Mouse (Mus musculus): ENCODE data around the gene Rfx8.
"Not testable (repeated sequence)": the region's sequence is repeated elsewhere in the genome, so short reads cannot be mapped to it uniquely, and the experiment has no call there.

Gene Rfx8

GRCm38 (mm10) chr1:39691974-39692373 is 28.8 kb downstream of the Rfx8 start:
- DNase-seq (ENCODE audit: low read depth, low spot score): no peak

- DNase-seq (ENCODE audit: low read depth, low spot score): no peak
Measured at GRCm38 (mm10) chr1:39691061-39691460, 29.7 kb downstream of the Rfx8 start.

- DNase-seq (ENCODE audit: low read depth, low spot score): no peak
Measured at GRCm38 (mm10) chr1:39688573-39688972, 32.2 kb downstream of the Rfx8 start.

- no peak for DNase-seq (ENCODE audit: low read depth, low spot score)
Measured at GRCm38 (mm10) chr1:39687279-39687678, 33.5 kb downstream of the Rfx8 start.

- no peak for DNase-seq (ENCODE audit: low read depth, low spot score)
Measured at GRCm38 (mm10) chr1:39685841-39686240, 35.0 kb downstream of the Rfx8 start.

- DNase-seq (ENCODE audit: low read depth, low spot score): no peak
Measured at GRCm38 (mm10) chr1:39681638-39682037, 39.2 kb downstream of the Rfx8 start.

GRCm38 (mm10) chr1:39680546-39680945 is 40.3 kb downstream of the Rfx8 start:
- no peak for DNase-seq (ENCODE audit: low read depth, low spot score)

GRCm38 (mm10) chr1:39678883-39679282 is 41.9 kb downstream of the Rfx8 start:
- DNase-seq (ENCODE audit: low read depth, low spot score): no peak

GRCm38 (mm10) chr1:39676221-39676876 is 44.4 kb downstream of the Rfx8 start:
- DNase-seq (ENCODE audit: low read depth, low spot score): no peak

GRCm38 (mm10) chr1:39672362-39673105 is 48.3 kb downstream of the Rfx8 start:
- no peak for DNase-seq (ENCODE audit: low read depth, low spot score)

GRCm38 (mm10) chr1:39670211-39670935 is 50.4 kb downstream of the Rfx8 start:
- DNase-seq (ENCODE audit: low read depth, low spot score): no peak

- no peak for DNase-seq (ENCODE audit: low read depth, low spot score)
Measured at GRCm38 (mm10) chr1:39666751-39667252, 54.0 kb downstream of the Rfx8 start.

GRCm38 (mm10) chr1:39664039-39664625 is 56.7 kb downstream of the Rfx8 start:
- DNase-seq (ENCODE audit: low read depth, low spot score): no peak

- no peak for DNase-seq (ENCODE audit: low read depth, low spot score)
Measured at GRCm38 (mm10) chr1:39663050-39663449, 57.7 kb downstream of the Rfx8 start.

GRCm38 (mm10) chr1:39656976-39657529 is 63.7 kb downstream of the Rfx8 start:
- DNase-seq (ENCODE audit: low read depth, low spot score): no peak

- DNase-seq (ENCODE audit: low read depth, low spot score): not testable (repeated sequence)
Measured at GRCm38 (mm10) chr1:39654901-39655300, 65.9 kb downstream of the Rfx8 start.

GRCm38 (mm10) chr1:39653028-39653427 is 67.8 kb downstream of the Rfx8 start:
- DNase-seq (ENCODE audit: low read depth, low spot score): no peak

- DNase-seq (ENCODE audit: low read depth, low spot score): no peak
Measured at GRCm38 (mm10) chr1:39651241-39651548, 69.6 kb downstream of the Rfx8 start, which contains the start of gene Creg2. Creg2 (minus strand) TSS chr1:39651474.

GRCm38 (mm10) chr1:39650435-39651240 is 70.2 kb downstream of the Rfx8 start:
- no peak for DNase-seq (ENCODE audit: low read depth, low spot score)

GRCm38 (mm10) chr1:39649691-39650434 is 70.9 kb downstream of the Rfx8 start:
- DNase-seq (ENCODE audit: low read depth, low spot score): no peak

Data from c-Kit-negative CD71-positive TER-119-positive erythroid progenitor cells, embryonic 14.5 days (primary cell).